Mouse (Mus musculus): ENCODE measurements around the gene 7530416G11Rik. TPM values are rescaled to one million over a fixed set of nuclear protein-coding genes. Genes with fewer than 3 reads are reported as not detected.

7530416G11Rik gene
- not detected in 2 replicates for polyA plus RNA-seq (2014; fragmentation: Nextera tagmentation; extraction: Ambion mirVana)

DNA sequence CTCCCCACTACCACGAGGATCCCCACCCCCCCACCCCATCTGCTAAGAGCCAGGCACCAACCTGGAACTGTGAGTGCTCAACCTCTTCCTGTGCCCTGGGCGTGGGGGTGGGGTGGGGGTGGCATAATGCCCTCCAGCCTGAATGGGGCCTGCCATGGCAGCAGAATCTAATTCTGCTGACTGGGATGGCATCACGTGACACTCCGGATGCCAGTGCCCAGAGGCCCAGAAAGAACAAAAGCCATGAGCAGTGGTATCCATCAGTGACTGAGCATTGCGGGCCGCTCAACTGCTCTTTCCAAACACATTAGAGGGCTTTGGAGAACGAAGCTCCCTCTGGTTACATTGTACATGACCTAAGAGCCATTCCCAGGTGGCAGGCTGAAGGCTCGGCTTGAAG, at the start of gene 7530416G11Rik:
TSS of gene 7530416G11Rik (minus strand) at position 101 of the 400 bp plus-strand sequence.
- 86% methylated on average over 8 of the region's 8 CpGs for WGBS
- ATAC-seq (replicated peaks; ENCODE audit: insufficient number of reproducible peaks, low FRiP score, low TSS enrichment, low read depth) (no peak), DNase-seq (ENCODE audit: low spot score) (no peak)
- Histone ChIP-seq H3K36me3 (replicated peaks; ENCODE audit: control insufficient read depth, insufficient read depth, low read depth, low read length) (no peaks in the 10 kb centered on the region), H3K4me3 (ENCODE audit: low read depth, low read length) (no peak within 1 kb of the TSS), H3K9me3 (replicated peaks; ENCODE audit: control insufficient read depth, low read length) (no peaks in the 10 kb centered on the region), H3K4me2 (ENCODE audit: low read depth, low read length) (no peak within 1 kb of the TSS), H3K27me3 (ENCODE audit: control insufficient read depth, insufficient read depth, low read length) (no peaks in the 10 kb centered on the region), H3K4me1 (ENCODE audit: control insufficient read depth, insufficient read depth, low read length) (peaks cover 1% of the 10 kb centered on the region; the same call in 1 of the 2 replicates), H3K9ac (replicated peaks; ENCODE audit: low read length) (no peak within 1 kb of the TSS), H3K27ac (replicated peaks; ENCODE audit: low read depth, low read length) (no peak within 1 kb of the TSS)

- Histone ChIP-seq H3K9me3 (replicated peaks; ENCODE audit: control insufficient read depth, low read length) (no peaks in the 10 kb centered on the region), H3K27me3 (ENCODE audit: control insufficient read depth, insufficient read depth, low read length) (no peaks in the 10 kb centered on the region), H3K27ac (replicated peaks; ENCODE audit: low read depth, low read length) (no peak overlapping the region), H3K4me1 (ENCODE audit: control insufficient read depth, insufficient read depth, low read length) (no peaks in the 10 kb centered on the region), H3K4me3 (ENCODE audit: low read depth, low read length) (no peak overlapping the region), H3K36me3 (replicated peaks; ENCODE audit: control insufficient read depth, insufficient read depth, low read depth, low read length) (no peaks in the 10 kb centered on the region), H3K9ac (replicated peaks; ENCODE audit: low read length) (no peak overlapping the region), H3K4me2 (ENCODE audit: low read depth, low read length) (no peak overlapping the region)
- ATAC-seq (replicated peaks; ENCODE audit: insufficient number of reproducible peaks, low FRiP score, low TSS enrichment, low read depth) (no peak), DNase-seq (ENCODE audit: low spot score) (no peak)
- WGBS = 73% methylated on average over 4 of the region's 4 CpGs
Measured at GRCm38 (mm10) chr15:85546500-85546899, 43.5 kb upstream of the 7530416G11Rik start.

DNA sequence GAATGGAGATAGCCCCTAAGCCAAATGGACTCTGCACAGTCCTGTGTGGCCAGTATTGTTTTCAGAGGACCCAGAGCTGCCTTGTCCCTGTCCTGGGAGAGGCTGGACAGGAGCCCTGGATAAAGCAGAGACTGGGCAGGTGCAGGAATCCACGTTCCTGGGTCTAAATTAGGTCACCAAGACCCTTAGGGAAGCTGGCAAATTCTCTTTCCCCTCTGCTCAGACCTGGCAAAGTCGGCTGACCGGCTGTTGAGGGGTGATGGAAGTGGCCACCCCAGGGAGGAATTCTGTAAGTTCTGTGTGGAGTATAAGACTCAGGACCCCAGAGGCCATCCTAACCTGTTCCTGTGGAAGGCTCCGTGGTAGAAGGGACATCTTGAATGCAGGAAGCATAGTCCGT, 42.3 kb upstream of the 7530416G11Rik start:
- H3K9me3 ChIP-seq (replicated peaks; ENCODE audit: control insufficient read depth, low read length) = no peaks in the 10 kb centered on the region
- no peak overlapping the region for H3K27ac ChIP-seq (replicated peaks; ENCODE audit: low read depth, low read length)
- no peaks in the 10 kb centered on the region for H3K36me3 ChIP-seq (replicated peaks; ENCODE audit: control insufficient read depth, insufficient read depth, low read depth, low read length)
- ATAC-seq (replicated peaks; ENCODE audit: insufficient number of reproducible peaks, low FRiP score, low TSS enrichment, low read depth) (no peak), DNase-seq (ENCODE audit: low spot score) (no peak)
- 81% methylated on average over 5 of the region's 5 CpGs for WGBS
- no peak overlapping the region for H3K4me2 ChIP-seq (ENCODE audit: low read depth, low read length)
- no peak overlapping the region for H3K4me3 ChIP-seq (ENCODE audit: low read depth, low read length)
- no peaks in the 10 kb centered on the region for H3K4me1 ChIP-seq (ENCODE audit: control insufficient read depth, insufficient read depth, low read length)
- no peak overlapping the region for H3K9ac ChIP-seq (replicated peaks; ENCODE audit: low read length)
- H3K27me3 ChIP-seq (ENCODE audit: control insufficient read depth, insufficient read depth, low read length) = no peaks in the 10 kb centered on the region

GRCm38 (mm10) chr15:85538170-85538569, 35.1 kb upstream of the 7530416G11Rik start:
- Histone ChIP-seq H3K9ac (replicated peaks; ENCODE audit: low read length) (no peak overlapping the region), H3K4me2 (ENCODE audit: low read depth, low read length) (no peak overlapping the region), H3K9me3 (replicated peaks; ENCODE audit: control insufficient read depth, low read length) (no peaks in the 10 kb centered on the region), H3K4me1 (ENCODE audit: control insufficient read depth, insufficient read depth, low read length) (no peaks in the 10 kb centered on the region), H3K27ac (replicated peaks; ENCODE audit: low read depth, low read length) (no peak overlapping the region), H3K27me3 (ENCODE audit: control insufficient read depth, insufficient read depth, low read length) (no peaks in the 10 kb centered on the region), H3K4me3 (ENCODE audit: low read depth, low read length) (no peak overlapping the region), H3K36me3 (replicated peaks; ENCODE audit: control insufficient read depth, insufficient read depth, low read depth, low read length) (no peaks in the 10 kb centered on the region)
- no peak for ATAC-seq (replicated peaks; ENCODE audit: insufficient number of reproducible peaks, low FRiP score, low TSS enrichment, low read depth)
- DNase-seq (ENCODE audit: low spot score) = no peak
- 72% methylated on average over 11 of the region's 11 CpGs for WGBS

DNA sequence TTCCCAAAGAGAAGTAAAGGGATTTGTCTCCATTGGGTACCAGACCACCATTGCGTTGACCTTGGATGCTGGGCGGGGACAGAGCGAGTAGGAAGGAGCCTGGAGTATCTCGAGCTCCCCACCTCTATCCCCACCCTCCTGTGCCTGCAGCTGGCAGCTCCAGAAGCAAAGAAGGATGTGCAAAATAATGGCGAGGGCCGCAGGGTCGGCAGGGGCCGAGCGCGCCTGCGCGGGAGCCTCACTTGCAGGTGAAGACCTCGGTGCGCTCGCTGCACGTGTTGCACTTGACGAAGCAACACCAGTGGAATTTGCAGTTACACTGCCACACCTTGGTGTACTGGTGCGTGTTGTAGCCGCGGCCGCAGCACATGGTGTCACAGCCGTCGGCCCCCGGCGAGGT, 34.1 kb upstream of the 7530416G11Rik start:
- ATAC-seq (replicated peaks; ENCODE audit: insufficient number of reproducible peaks, low FRiP score, low TSS enrichment, low read depth) (no peak), DNase-seq (ENCODE audit: low spot score) (no peak)
- Histone ChIP-seq H3K27ac (replicated peaks; ENCODE audit: low read depth, low read length) (no peak overlapping the region), H3K4me2 (ENCODE audit: low read depth, low read length) (no peak overlapping the region), H3K9me3 (replicated peaks; ENCODE audit: control insufficient read depth, low read length) (no peaks in the 10 kb centered on the region), H3K36me3 (replicated peaks; ENCODE audit: control insufficient read depth, insufficient read depth, low read depth, low read length) (no peaks in the 10 kb centered on the region), H3K4me1 (ENCODE audit: control insufficient read depth, insufficient read depth, low read length) (no peaks in the 10 kb centered on the region), H3K9ac (replicated peaks; ENCODE audit: low read length) (no peak overlapping the region), H3K27me3 (ENCODE audit: control insufficient read depth, insufficient read depth, low read length) (no peaks in the 10 kb centered on the region), H3K4me3 (ENCODE audit: low read depth, low read length) (no peak overlapping the region)
- WGBS = 84% methylated on average over 25 of the region's 25 CpGs

DNA sequence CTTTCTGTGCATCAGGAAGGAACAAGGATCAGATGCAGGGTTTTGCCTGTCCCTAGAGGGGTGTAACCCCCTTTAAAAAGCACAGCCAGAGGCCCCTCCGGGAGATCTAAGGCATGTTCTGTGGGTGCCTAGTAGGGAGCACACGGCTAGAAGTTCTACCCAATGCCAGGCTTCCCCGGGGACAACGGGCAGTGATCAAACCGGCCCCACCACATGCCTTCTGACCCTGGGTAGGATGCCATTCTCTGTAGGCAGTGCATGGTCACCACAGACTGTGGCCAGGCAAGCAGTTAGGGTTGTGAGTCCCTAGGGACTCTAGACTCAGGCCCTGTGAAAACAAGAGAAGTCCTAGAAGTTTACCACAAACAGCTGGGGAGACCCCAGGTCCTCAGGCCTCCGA, 31.6 kb upstream of the 7530416G11Rik start:
- no peak overlapping the region for H3K4me2 ChIP-seq (ENCODE audit: low read depth, low read length)
- no peak overlapping the region for H3K9ac ChIP-seq (replicated peaks; ENCODE audit: low read length)
- no peak overlapping the region for H3K4me3 ChIP-seq (ENCODE audit: low read depth, low read length)
- H3K4me1 ChIP-seq (ENCODE audit: control insufficient read depth, insufficient read depth, low read length) = no peaks in the 10 kb centered on the region
- H3K27ac ChIP-seq (replicated peaks; ENCODE audit: low read depth, low read length) = no peak overlapping the region
- H3K27me3 ChIP-seq (ENCODE audit: control insufficient read depth, insufficient read depth, low read length) = no peaks in the 10 kb centered on the region
- 80% methylated on average over 6 of the region's 6 CpGs for WGBS
- ATAC-seq (replicated peaks; ENCODE audit: insufficient number of reproducible peaks, low FRiP score, low TSS enrichment, low read depth) (no peak), DNase-seq (ENCODE audit: low spot score) (no peak)
- no peaks in the 10 kb centered on the region for H3K9me3 ChIP-seq (replicated peaks; ENCODE audit: control insufficient read depth, low read length)
- H3K36me3 ChIP-seq (replicated peaks; ENCODE audit: control insufficient read depth, insufficient read depth, low read depth, low read length) = no peaks in the 10 kb centered on the region

- H3K4me1 ChIP-seq (ENCODE audit: control insufficient read depth, insufficient read depth, low read length) = no peaks in the 10 kb centered on the region
- no peaks in the 10 kb centered on the region for H3K27me3 ChIP-seq (ENCODE audit: control insufficient read depth, insufficient read depth, low read length)
- no peak overlapping the region for H3K4me2 ChIP-seq (ENCODE audit: low read depth, low read length)
- H3K9me3 ChIP-seq (replicated peaks; ENCODE audit: control insufficient read depth, low read length) = no peaks in the 10 kb centered on the region
- H3K36me3 ChIP-seq (replicated peaks; ENCODE audit: control insufficient read depth, insufficient read depth, low read depth, low read length) = no peaks in the 10 kb centered on the region
- H3K9ac ChIP-seq (replicated peaks; ENCODE audit: low read length) = no peak overlapping the region
- WGBS = 85% methylated on average over 8 of the region's 8 CpGs
- no peak overlapping the region for H3K4me3 ChIP-seq (ENCODE audit: low read depth, low read length)
- ATAC-seq (replicated peaks; ENCODE audit: insufficient number of reproducible peaks, low FRiP score, low TSS enrichment, low read depth) = no peak
- no peak for DNase-seq (ENCODE audit: low spot score)
- H3K27ac ChIP-seq (replicated peaks; ENCODE audit: low read depth, low read length) = no peak overlapping the region
Measured at GRCm38 (mm10) chr15:85534215-85534614, 31.2 kb upstream of the 7530416G11Rik start.

- WGBS = 74% methylated on average over 3 of the region's 3 CpGs
- Histone ChIP-seq H3K4me2 (ENCODE audit: low read depth, low read length) (no peak overlapping the region), H3K36me3 (replicated peaks; ENCODE audit: control insufficient read depth, insufficient read depth, low read depth, low read length) (no peaks in the 10 kb centered on the region), H3K4me1 (ENCODE audit: control insufficient read depth, insufficient read depth, low read length) (no peaks in the 10 kb centered on the region), H3K4me3 (ENCODE audit: low read depth, low read length) (no peak overlapping the region), H3K27me3 (ENCODE audit: control insufficient read depth, insufficient read depth, low read length) (no peaks in the 10 kb centered on the region), H3K9me3 (replicated peaks; ENCODE audit: control insufficient read depth, low read length) (no peaks in the 10 kb centered on the region), H3K9ac (replicated peaks; ENCODE audit: low read length) (no peak overlapping the region), H3K27ac (replicated peaks; ENCODE audit: low read depth, low read length) (no peak overlapping the region)
- DNase-seq (ENCODE audit: low spot score) (no peak), ATAC-seq (replicated peaks; ENCODE audit: insufficient number of reproducible peaks, low FRiP score, low TSS enrichment, low read depth) (no peak)
Measured at GRCm38 (mm10) chr15:85532063-85532462, 29.0 kb upstream of the 7530416G11Rik start.
